Mouse (Mus musculus): ENCODE data around the gene Naa38. TPM values are rescaled to one million over a fixed set of nuclear protein-coding genes. Genes with fewer than 3 reads are reported as not detected.

The Naa38 gene
- polyA plus RNA-seq, 1 experiment from 2014 or later: 127 TPM

DNA sequence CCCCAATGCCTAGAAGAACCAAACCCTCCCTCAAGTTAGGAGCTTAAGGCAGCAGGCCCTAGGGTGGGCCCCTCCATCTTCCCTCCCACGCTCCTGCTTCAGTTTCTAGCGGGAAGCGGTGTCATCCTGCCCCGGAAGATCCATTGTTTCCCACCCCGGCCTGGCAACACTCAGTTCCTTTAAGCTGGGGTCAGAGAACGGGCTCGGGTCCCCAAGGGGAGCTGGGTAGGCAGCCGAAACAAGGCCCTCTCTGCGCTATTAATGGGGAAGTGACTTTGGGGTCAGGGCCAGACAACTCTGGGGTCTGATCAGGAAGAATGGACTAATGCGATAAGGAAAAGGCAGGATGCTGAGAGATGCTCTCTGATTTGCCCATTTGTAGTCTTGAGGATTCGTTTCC is 1.5 kb downstream of the Naa38 start:
- H3K9ac ChIP-seq: peak overlapping the region; percentile 85
- H3K27ac ChIP-seq: peak overlapping the region; percentile 28; the same call in 1 of the 2 replicates
- H3K9me3 ChIP-seq: no peaks in the 10 kb centered on the region
- 45% methylated on average over 11 of the region's 11 CpGs for WGBS
- no peak for ATAC-seq (ENCODE audit: low FRiP score, low read depth)
- peaks cover 57% of the 10 kb centered on the region for H3K4me1 ChIP-seq
- H3K4me2 ChIP-seq (replicated peaks): peak overlapping the region; percentile 87
- H3K4me3 ChIP-seq: peak overlapping the region; percentile 66
- H3K36me3 ChIP-seq: peaks cover 30% of the 10 kb centered on the region
- no peaks in the 10 kb centered on the region for H3K27me3 ChIP-seq

DNA sequence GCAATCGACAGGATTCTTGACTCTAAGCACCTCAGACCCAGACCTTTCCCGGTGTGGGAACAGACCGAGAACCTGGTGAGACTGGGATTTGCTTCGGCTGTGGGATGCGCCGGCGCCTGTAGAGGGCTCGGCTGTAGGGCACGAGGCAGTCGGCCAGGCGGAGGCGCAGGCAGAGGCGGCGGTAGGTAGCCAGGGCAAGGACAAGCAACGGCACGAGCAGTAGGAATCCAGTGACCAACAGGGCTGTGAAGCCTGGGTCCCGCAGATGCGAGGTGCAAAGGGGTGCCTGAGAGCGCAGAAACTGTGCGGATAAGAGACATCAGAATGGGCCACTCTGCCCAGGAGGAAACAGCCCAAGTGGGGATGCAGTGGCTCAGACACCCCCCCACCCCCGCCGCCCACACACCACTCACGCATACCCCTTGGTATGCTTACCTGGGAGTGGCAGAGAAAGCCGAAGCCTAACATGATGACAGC is 2.3 kb downstream of the Naa38 start:
- Histone ChIP-seq H3K27me3 (no peaks in the 10 kb centered on the region), H3K4me3 (peak overlapping the region; percentile 66), H3K9ac (peak overlapping the region; percentile 60), H3K36me3 (peaks cover 32% of the 10 kb centered on the region), H3K4me2 (replicated peaks) (peak overlapping the region; percentile 87), H3K4me1 (peaks cover 57% of the 10 kb centered on the region), H3K27ac (peak overlapping the region; percentile 65), H3K9me3 (no peaks in the 10 kb centered on the region)
- ATAC-seq (ENCODE audit: low FRiP score, low read depth): no peak
- 5% methylated on average over 24 of the region's 24 CpGs for WGBS

DNA sequence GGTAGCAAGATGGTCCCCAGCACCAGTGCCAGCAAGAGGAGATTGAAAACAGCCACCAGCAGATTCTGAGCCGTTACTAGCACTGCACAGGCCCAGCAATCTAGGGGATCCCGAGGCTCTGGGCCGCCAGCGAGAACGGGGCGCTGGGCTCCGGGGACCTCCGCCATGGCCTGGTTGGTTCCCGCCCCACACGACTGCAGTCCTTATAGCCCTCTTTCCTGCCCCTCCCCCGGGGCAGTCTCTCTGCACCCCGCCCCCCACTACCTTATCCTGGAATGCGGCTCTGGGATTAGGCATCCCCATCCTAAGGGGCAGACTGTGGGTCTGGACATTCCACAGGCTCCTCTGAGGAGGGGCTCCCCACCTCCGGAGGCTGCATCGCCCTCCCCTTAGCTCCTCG is 2.8 kb downstream of the Naa38 start, which contains the start of gene Tmem88:
Gene Tmem88, minus strand, starts transcription at position 176 of the 400 bp plus-strand sequence.
- no peak for ATAC-seq (ENCODE audit: low FRiP score, low read depth)
- Histone ChIP-seq H3K4me2 (replicated peaks) (peak within 1 kb of the TSS; percentile 87), H3K36me3 (peaks cover 37% of the 10 kb centered on the region), H3K9me3 (no peaks in the 10 kb centered on the region), H3K4me3 (peak within 1 kb of the TSS; percentile 66), H3K27me3 (no peaks in the 10 kb centered on the region), H3K4me1 (peaks cover 57% of the 10 kb centered on the region), H3K9ac (peak within 1 kb of the TSS; percentile 60), H3K27ac (peak within 1 kb of the TSS; percentile 65)
- 5% methylated on average over 16 of the region's 16 CpGs for WGBS

DNA sequence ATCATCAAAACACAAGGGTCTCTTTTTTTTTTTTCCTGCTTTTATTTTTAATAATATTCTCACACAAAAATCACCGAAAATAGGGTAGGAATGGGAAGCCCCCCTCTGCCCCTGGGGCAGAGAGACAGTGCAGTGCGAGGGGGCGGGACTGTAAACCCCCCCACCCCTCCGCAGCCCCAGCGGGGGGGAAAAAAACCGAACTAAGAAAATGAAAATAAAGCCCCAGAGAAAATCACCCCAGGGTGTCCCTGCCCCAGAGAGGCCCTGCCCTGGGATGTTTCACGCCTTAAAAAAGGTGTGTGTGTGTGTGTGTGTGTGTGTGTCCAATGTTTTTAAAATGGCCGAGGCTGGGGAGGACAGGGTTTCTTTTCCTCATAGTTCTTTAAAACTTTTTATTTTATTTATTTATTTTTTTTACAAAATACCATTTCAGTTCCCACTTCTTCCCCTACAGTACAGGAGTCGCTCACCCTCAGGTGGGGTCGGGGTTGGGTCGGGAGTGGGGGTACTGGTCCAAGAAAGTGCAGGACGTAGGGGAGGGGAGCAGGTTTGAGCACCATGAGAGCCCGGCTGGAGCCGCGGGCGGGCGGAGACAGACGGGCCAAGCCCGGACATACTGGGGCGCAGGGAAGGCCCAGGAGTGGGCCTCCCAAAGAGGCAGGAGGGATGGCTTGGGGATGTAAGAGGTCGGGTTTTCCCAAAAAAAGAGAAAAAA is 3.4 kb downstream of the Naa38 start:
- Histone ChIP-seq H3K27ac (peak overlapping the region; percentile 22; the same call in 1 of the 2 replicates), H3K4me2 (replicated peaks) (peak overlapping the region; percentile 87), H3K4me1 (peaks cover 57% of the 10 kb centered on the region), H3K36me3 (peaks cover 42% of the 10 kb centered on the region), H3K9me3 (no peaks in the 10 kb centered on the region), H3K9ac (peak overlapping the region; percentile 60), H3K4me3 (peak overlapping the region; percentile 66), H3K27me3 (no peaks in the 10 kb centered on the region)
- WGBS: 20% methylated on average over 21 of the region's 21 CpGs
- ATAC-seq (ENCODE audit: low FRiP score, low read depth): no peak

DNA sequence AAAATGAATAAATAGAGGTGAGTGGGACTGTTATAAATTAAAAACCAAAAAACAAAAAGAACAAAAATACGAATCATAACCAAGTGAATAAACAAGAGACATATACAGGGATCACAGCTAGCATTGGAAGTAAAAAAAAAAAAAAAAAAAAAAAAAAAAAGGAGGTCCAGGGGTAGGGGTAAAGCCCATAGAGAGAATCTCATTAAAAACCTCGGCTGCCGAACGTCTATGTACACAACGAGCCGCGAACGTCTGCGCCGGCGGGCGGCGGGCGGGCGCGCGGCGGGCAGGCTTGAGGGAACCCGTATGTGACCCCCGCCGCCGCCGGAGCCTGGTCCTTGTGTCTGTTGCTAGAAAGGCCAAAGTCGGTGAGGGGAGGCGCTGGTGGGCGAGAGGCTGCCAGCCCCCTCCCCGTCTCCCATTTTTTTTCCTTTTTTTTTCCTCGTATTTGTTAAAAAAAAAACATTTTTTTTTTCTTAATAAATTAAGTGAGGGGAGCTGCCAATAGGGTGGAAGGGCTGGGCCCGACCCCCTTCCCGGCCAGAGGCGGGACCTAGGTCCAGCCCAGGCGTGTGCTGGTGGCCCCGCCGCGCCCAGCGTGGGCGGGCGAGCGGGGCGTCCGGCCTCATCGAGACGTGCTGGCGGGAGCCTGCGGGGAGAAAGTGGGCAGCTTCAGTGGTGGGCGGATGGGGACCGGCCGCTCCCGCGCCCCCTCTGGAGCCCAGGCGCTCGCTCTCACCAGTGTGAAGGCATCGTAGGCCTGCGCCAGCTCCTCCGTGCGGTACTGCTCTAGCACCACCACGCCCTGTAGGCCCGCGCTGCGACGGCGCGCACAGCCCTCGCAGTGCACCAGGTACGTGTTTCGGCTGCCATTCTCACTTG is 4.2 kb downstream of the Naa38 start:
- WGBS: 19% methylated on average over 66 of the region's 66 CpGs
- Histone ChIP-seq H3K9me3 (no peaks in the 10 kb centered on the region), H3K4me1 (peaks cover 53% of the 10 kb centered on the region), H3K27ac (no peak overlapping the region), H3K4me2 (replicated peaks) (peak overlapping the region; percentile 87), H3K4me3 (0 out of 2 replicates have a peak overlapping the region, but pooled peaks have one; percentile 15), H3K27me3 (no peaks in the 10 kb centered on the region), H3K9ac (peak overlapping the region; percentile 60), H3K36me3 (peaks cover 50% of the 10 kb centered on the region)
- ATAC-seq (ENCODE audit: low FRiP score, low read depth): no peak

DNA sequence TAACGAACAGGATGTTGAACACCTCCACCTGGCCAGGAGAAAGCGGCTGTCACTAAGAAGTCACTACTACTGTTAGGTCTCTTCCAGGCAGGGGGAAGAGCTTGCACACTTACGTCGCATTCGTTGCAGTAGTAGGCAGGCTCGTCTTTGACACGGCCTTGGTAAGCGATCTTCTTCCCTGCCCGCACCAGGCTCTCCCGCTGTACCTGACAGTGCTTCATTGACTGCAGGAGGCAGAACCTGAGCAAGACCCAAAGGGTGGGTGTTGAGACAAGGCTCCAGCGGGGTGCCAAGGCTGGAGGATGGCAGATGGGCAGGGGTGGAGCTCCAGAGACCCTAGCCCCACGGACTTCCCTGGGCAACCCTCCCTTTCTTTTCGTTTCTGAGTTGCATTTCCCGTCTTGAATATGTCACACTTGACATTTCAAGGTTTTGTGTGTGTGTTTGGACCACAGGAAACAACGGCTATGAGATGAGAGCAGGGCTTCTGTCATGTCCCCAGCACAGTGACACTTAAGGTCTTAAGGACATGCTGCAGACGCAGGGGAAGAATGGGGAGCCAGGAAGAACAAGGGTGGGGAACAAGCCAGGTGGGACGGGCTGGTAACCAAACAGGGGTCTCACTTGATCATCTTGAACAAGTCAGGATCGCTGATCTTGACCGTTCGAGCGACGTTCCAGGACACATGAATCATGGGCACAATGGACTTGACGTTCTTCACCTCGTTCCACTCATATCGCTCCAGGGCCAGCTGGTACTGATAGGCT is 5.0 kb downstream of the Naa38 start:
- Histone ChIP-seq H3K4me3 (no peak overlapping the region), H3K36me3 (peaks cover 59% of the 10 kb centered on the region), H3K4me2 (replicated peaks) (peak overlapping the region; percentile 41), H3K27me3 (no peaks in the 10 kb centered on the region), H3K4me1 (peaks cover 52% of the 10 kb centered on the region), H3K9ac (peak overlapping the region; percentile 60; the same call in 1 of the 2 replicates), H3K9me3 (no peaks in the 10 kb centered on the region), H3K27ac (no peak overlapping the region)
- WGBS: 79% methylated on average over 25 of the region's 25 CpGs
- ATAC-seq (ENCODE audit: low FRiP score, low read depth): no peak

DNA sequence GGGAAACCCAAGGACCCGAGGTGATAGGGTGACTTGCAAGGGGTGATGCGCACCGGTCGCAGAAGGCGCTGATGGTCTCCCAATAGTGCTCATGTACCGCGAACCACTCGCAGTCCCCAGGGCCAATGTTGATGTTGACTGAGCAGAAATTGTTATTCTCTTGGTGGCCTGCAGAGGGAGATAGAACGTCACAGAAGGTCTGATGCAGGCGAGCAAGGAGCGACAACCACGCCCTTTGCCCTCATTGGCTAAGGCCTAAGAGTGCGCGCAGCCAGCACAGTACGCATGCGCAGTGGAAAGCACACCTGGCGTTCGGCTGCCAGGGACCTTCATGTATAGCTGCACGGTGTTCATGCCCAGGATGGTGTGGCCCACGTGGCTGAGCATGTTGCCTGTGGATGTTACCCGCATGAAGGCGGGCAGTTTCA is 5.9 kb downstream of the Naa38 start:
- no peaks in the 10 kb centered on the region for H3K27me3 ChIP-seq
- no peak overlapping the region for H3K4me3 ChIP-seq
- WGBS: 18% methylated on average over 22 of the region's 22 CpGs
- H3K9ac ChIP-seq: 0 out of 2 replicates have a peak overlapping the region, but pooled peaks have one; percentile 32
- no peaks in the 10 kb centered on the region for H3K9me3 ChIP-seq
- no peak overlapping the region for H3K27ac ChIP-seq
- peaks cover 51% of the 10 kb centered on the region for H3K4me1 ChIP-seq
- H3K4me2 ChIP-seq (replicated peaks): no peak overlapping the region
- peak; percentile 49; the same call in 1 of the 2 replicates for ATAC-seq (ENCODE audit: low FRiP score, low read depth)
- H3K36me3 ChIP-seq: peaks cover 68% of the 10 kb centered on the region

DNA sequence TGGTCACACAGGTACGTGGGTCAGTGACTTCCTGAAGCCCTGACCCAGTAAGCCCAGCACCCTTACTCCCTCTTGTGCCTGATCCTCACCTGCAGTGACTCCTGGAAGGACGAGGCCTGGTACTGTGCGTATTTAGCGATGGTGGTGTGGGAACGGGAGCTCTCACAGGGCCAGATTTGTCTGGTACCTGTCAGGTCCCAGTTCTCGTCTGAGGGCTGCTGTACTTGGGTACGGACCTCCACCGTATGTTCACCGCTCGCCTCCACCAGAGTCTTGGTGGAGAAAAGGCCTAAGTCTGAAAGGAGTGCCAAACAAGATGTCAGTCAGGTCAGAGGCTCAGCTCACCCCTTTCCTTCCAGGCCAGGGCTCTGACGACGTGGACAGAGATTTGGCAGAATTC is 6.7 kb downstream of the Naa38 start:
- Histone ChIP-seq H3K4me2 (replicated peaks) (no peak overlapping the region), H3K4me3 (no peak overlapping the region), H3K9me3 (no peaks in the 10 kb centered on the region), H3K9ac (no peak overlapping the region), H3K36me3 (peaks cover 76% of the 10 kb centered on the region), H3K27ac (no peak overlapping the region), H3K27me3 (no peaks in the 10 kb centered on the region), H3K4me1 (peaks cover 43% of the 10 kb centered on the region)
- WGBS: 83% methylated on average over 12 of the region's 12 CpGs
- ATAC-seq (ENCODE audit: low FRiP score, low read depth): no peak

DNA sequence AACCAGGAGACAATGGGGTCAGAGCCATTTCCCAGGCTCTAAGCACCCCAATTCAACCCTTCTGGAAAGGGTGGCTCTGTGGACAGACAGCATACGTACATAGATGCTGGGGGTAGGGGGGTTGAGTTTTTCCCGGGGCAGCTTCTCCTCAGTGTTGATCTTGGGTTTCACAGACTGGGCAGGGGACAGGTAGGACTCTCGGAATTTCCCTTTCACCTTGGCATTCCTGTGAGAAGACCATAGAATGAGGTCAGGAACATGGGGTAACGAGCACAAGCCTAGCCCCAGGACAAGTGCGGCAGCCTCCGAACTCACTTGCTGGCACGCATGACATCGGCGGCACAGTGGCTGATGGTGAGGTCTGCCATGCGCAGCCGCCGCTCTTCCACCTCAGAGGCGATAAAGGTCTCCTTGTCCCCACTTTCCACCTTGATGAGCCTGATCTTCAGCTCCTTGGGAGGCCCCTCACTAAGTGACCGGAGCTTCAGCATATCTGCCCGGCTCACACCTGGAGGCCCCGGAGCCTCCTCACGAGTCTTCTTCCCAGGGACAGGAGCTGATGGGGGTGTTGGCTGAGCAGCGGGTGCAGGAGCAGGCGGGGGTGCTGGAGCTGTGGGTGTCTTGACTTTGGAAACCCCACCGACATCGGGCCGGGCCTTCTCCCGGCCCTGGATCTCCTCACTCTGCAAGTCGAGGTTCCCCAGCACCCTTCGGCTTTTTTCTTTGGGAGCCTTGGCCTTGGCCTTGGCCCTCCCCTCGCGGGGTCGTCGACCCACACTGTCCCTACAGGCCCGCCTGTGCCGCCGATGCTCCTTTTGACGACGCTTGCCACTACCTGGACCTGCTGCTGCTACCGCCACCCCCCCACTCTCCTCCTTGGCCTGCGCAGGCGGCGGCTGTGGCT is 8.7 kb downstream of the Naa38 start:
- Histone ChIP-seq H3K27ac (no peak overlapping the region; the same call in 1 of the 2 replicates), H3K27me3 (no peaks in the 10 kb centered on the region), H3K4me1 (peaks cover 38% of the 10 kb centered on the region), H3K9me3 (no peaks in the 10 kb centered on the region), H3K36me3 (peaks cover 90% of the 10 kb centered on the region), H3K4me3 (no peak overlapping the region), H3K9ac (no peak overlapping the region), H3K4me2 (replicated peaks) (no peak overlapping the region)
- no peak for ATAC-seq (ENCODE audit: low FRiP score, low read depth)
- WGBS: 89% methylated on average over 38 of the region's 38 CpGs

DNA sequence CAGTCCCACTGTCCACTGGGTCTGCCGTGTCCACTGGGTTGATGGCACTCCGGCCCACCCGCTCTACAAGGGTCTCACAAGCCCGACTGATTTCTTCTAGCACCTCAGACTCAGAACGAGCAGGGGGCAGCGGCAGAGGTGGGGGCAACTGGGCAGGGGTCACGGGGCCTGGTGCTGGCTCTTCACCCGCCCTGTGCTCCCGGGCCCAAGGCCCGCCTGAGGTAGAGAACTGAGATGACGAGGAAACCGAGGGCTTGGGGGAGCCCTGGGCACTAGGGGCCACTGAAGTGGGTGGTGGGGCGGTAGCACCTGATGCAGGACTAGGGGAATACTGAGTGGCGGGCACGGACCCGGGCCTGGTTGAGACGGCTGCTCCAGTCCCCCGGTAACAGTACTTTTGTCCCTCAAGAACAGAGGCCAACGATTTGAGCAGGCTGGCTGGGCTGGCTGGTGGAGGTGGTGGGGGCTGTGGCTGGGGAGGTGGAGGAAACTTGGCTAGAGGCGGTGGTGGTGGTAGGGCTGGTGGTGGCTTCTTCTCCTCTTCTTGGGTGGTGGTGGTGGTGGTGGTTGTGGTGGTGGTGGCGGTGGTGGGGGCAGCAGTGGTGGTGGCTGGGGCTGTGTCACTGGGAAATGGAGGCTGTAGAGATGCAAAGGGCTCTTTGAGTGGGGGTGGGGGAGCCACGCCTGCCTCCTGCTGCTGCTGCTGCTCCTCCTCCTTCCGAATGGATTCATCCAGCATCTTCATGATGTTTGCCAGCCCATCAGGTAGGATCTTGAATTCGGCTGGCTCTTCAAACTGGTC is 9.5 kb downstream of the Naa38 start:
- 90% methylated on average over 21 of the region's 24 CpGs for WGBS

More for the DNA sequence above, 9.5 kb downstream of the Naa38 start:
- Histone ChIP-seq H3K4me3 (no peak overlapping the region), H3K4me1 (peaks cover 35% of the 10 kb centered on the region), H3K36me3 (peaks cover 86% of the 10 kb centered on the region), H3K4me2 (replicated peaks) (no peak overlapping the region), H3K9me3 (no peaks in the 10 kb centered on the region), H3K27ac (no peak overlapping the region; the same call in 1 of the 2 replicates), H3K9ac (no peak overlapping the region), H3K27me3 (no peaks in the 10 kb centered on the region)
- ATAC-seq (ENCODE audit: low FRiP score, low read depth): no peak

Data from limb, embryonic 13.5 days (tissue).